Mouse (Mus musculus) forebrain, embryonic 15.5 days (tissue): ENCODE results near the gene Tfip11. TPM values are rescaled to one million over a fixed set of nuclear protein-coding genes. Genes with fewer than 3 reads are reported as not detected.

Experiments
- ATAC-seq: fragments of 200-750 bp; cut with Nextera tagmentation; replicated peaks from 2 replicates; pipeline ENCODE4 v1.8.0; 2017; ENCODE audit warnings: mild to moderate bottlenecking, moderate TSS enrichment, moderate library complexity
- H3K27ac ChIP-seq: fragments of 300-500 bp; sonication (generic); replicated peaks from 2 replicates; pipeline ENCODE4 v1.5.1; 2015; ENCODE audit warnings: mild to moderate bottlenecking, inconsistent platforms
- H3K27me3 ChIP-seq: fragments of 300-500 bp; sonication (generic); 2 replicates; pipeline ENCODE4 v1.6.1; 2015; ENCODE audit warnings: inconsistent platforms
- H3K36me3 ChIP-seq: fragments of 300-500 bp; sonication (generic); 2 replicates; pipeline ENCODE4 v1.6.1; 2015; ENCODE audit warnings: mild to moderate bottlenecking, inconsistent platforms
- H3K4me1 ChIP-seq: fragments of 300-500 bp; sonication (generic); 2 replicates; pipeline ENCODE4 v1.6.1; 2015; ENCODE audit warnings: inconsistent platforms
- H3K4me2 ChIP-seq: fragments of 300-500 bp; sonication (generic); replicated peaks from 2 replicates; pipeline ENCODE4 v1.6.1; 2015; ENCODE audit warnings: mild to moderate bottlenecking, inconsistent platforms
- H3K4me3 ChIP-seq: fragments of 300-500 bp; sonication (generic); 2 replicates; pipeline ENCODE4 v1.5.1; 2015; ENCODE audit warnings: mild to moderate bottlenecking, inconsistent platforms
- H3K9ac ChIP-seq: fragments of 300-500 bp; sonication (generic); replicated peaks from 2 replicates; pipeline ENCODE4 v1.6.1; 2015; ENCODE audit warnings: mild to moderate bottlenecking, inconsistent platforms
- H3K9me3 ChIP-seq: fragments of 300-500 bp; sonication (generic); 2 replicates; pipeline ENCODE4 v1.6.1; 2016; ENCODE audit warnings: inconsistent platforms
- WGBS: fragments of 180-500 bp; shearing (Covaris S2); methylation state at CpG from one replicate; pipeline ENCODE4 v1.1.7; 2015; ENCODE audit warnings: mixed read lengths; 5-methylcytosine and 5-hydroxymethylcytosine counted together
- polyA plus RNA-seq: library from polyadenylated mRNA; unstranded; fragments of >200 nt; fragmentation: Nextera tagmentation; extraction: Ambion mirVana; gene quantifications from 2 replicates; pipeline ENCODE4 v1.2.1, GENCODE M21; 2015

Gene Tfip11
- polyA plus RNA-seq, 1 experiment from 2014 or later, result 34.4 TPM

GRCm38 (mm10) chr5:112329805-112330564, 3.8 kb downstream of the Tfip11 start:
- 95% methylated on average over 14 of the region's 14 CpGs for WGBS
- ATAC-seq, result no peak
- Histone ChIP-seq H3K9me3 (no peaks in the 10 kb centered on the region), H3K4me2 (no peak overlapping the region), H3K9ac (no peak overlapping the region), H3K36me3 (peaks cover 56% of the 10 kb centered on the region), H3K4me3 (no peak overlapping the region), H3K4me1 (peaks cover 18% of the 10 kb centered on the region), H3K27me3 (no peaks in the 10 kb centered on the region), H3K27ac (no peak overlapping the region)

GRCm38 (mm10) chr5:112335473-112335872, 9.3 kb downstream of the Tfip11 start:
- H3K4me3 ChIP-seq, result no peak overlapping the region
- no peak overlapping the region for H3K9ac ChIP-seq
- no peaks in the 10 kb centered on the region for H3K9me3 ChIP-seq
- 32% methylated on average over 2 of the region's 2 CpGs for WGBS
- no peak overlapping the region for H3K27ac ChIP-seq
- no peaks in the 10 kb centered on the region for H3K4me1 ChIP-seq
- peaks cover 89% of the 10 kb centered on the region for H3K36me3 ChIP-seq
- H3K4me2 ChIP-seq, result no peak overlapping the region
- no peaks in the 10 kb centered on the region for H3K27me3 ChIP-seq
- no peak; the same call in 1 of the 2 replicates for ATAC-seq

- Histone ChIP-seq H3K9me3 (no peaks in the 10 kb centered on the region), H3K4me2 (no peak overlapping the region), H3K27ac (no peak overlapping the region), H3K27me3 (no peaks in the 10 kb centered on the region), H3K9ac (no peak overlapping the region), H3K4me1 (peaks cover 6% of the 10 kb centered on the region), H3K36me3 (peaks cover 74% of the 10 kb centered on the region), H3K4me3 (no peak overlapping the region)
- WGBS, result 95% methylated on average over 22 of the region's 22 CpGs
- ATAC-seq, result no peak
These were observed 10.8 kb downstream of the Tfip11 start for GRCm38 (mm10) chr5:112337004-112337403.

GRCm38 (mm10) chr5:112339215-112339614, 13.1 kb downstream of the Tfip11 start:
- H3K27ac ChIP-seq, result no peak overlapping the region
- 80% methylated on average over 7 of the region's 7 CpGs for WGBS
- H3K4me3 ChIP-seq, result no peak overlapping the region
- no peak overlapping the region for H3K4me2 ChIP-seq
- peaks cover 22% of the 10 kb centered on the region for H3K4me1 ChIP-seq
- no peaks in the 10 kb centered on the region for H3K27me3 ChIP-seq
- no peak for ATAC-seq
- H3K36me3 ChIP-seq, result peaks cover 53% of the 10 kb centered on the region
- H3K9ac ChIP-seq, result no peak overlapping the region
- no peaks in the 10 kb centered on the region for H3K9me3 ChIP-seq

- Histone ChIP-seq H3K27ac (peak within 1 kb of the TSS; percentile 44), H3K4me2 (peak within 1 kb of the TSS; percentile 76), H3K36me3 (peaks cover 23% of the 10 kb centered on the region), H3K9me3 (no peaks in the 10 kb centered on the region), H3K4me3 (peak within 1 kb of the TSS; percentile 84), H3K9ac (peak within 1 kb of the TSS; percentile 71), H3K4me1 (peaks cover 33% of the 10 kb centered on the region), H3K27me3 (no peaks in the 10 kb centered on the region)
- 2% methylated on average over 64 of the region's 64 CpGs for WGBS
- ATAC-seq, result peak; percentile 72
These were observed 16.5 kb downstream of the Tfip11 start, which contains the start of the genes Srrd and Hps4 for GRCm38 (mm10) chr5:112342463-112343204. Gene Srrd, minus strand, starts transcription at chr5:112343040. Gene Hps4, plus strand, starts transcription at chr5:112343083.

GRCm38 (mm10) chr5:112343205-112343595, 17.0 kb downstream of the Tfip11 start:
- H3K36me3 ChIP-seq, result peaks cover 23% of the 10 kb centered on the region
- no peaks in the 10 kb centered on the region for H3K9me3 ChIP-seq
- under 1% methylated on average over 22 of the region's 24 CpGs for WGBS
- peak; percentile 64 for ATAC-seq
- peak overlapping the region; percentile 76 for H3K4me2 ChIP-seq
- H3K9ac ChIP-seq, result peak overlapping the region; percentile 71
- peak overlapping the region; percentile 12; the same call in 1 of the 2 replicates for H3K27ac ChIP-seq
- H3K4me3 ChIP-seq, result peak overlapping the region; percentile 84
- peaks cover 33% of the 10 kb centered on the region for H3K4me1 ChIP-seq
- no peaks in the 10 kb centered on the region for H3K27me3 ChIP-seq

- 74% methylated on average over 6 of the region's 6 CpGs for WGBS
- Histone ChIP-seq H3K27me3 (no peaks in the 10 kb centered on the region), H3K27ac (no peak overlapping the region), H3K4me1 (peaks cover 33% of the 10 kb centered on the region), H3K4me3 (no peak overlapping the region), H3K9ac (no peak overlapping the region; the same call in 1 of the 2 replicates), H3K36me3 (peaks cover 22% of the 10 kb centered on the region), H3K4me2 (no peak overlapping the region), H3K9me3 (no peaks in the 10 kb centered on the region)
- ATAC-seq, result no peak
These were observed 18.2 kb downstream of the Tfip11 start for GRCm38 (mm10) chr5:112344092-112344960.

- Histone ChIP-seq H3K4me1 (peaks cover 33% of the 10 kb centered on the region), H3K9ac (no peak overlapping the region), H3K9me3 (no peaks in the 10 kb centered on the region), H3K27ac (no peak overlapping the region), H3K36me3 (peaks cover 33% of the 10 kb centered on the region), H3K4me2 (no peak overlapping the region), H3K4me3 (no peak overlapping the region), H3K27me3 (no peaks in the 10 kb centered on the region)
- ATAC-seq, result no peak
- 92% methylated on average over 16 of the region's 16 CpGs for WGBS
These were observed 20.2 kb downstream of the Tfip11 start for GRCm38 (mm10) chr5:112346211-112346965.

GRCm38 (mm10) chr5:112349169-112349568, 23.0 kb downstream of the Tfip11 start:
- no peak overlapping the region for H3K9ac ChIP-seq
- H3K4me2 ChIP-seq, result no peak overlapping the region
- no peak for ATAC-seq
- H3K4me3 ChIP-seq, result no peak overlapping the region
- H3K9me3 ChIP-seq, result no peaks in the 10 kb centered on the region
- peaks cover 40% of the 10 kb centered on the region for H3K36me3 ChIP-seq
- WGBS, result 92% methylated on average over 8 of the region's 8 CpGs
- no peaks in the 10 kb centered on the region for H3K27me3 ChIP-seq
- no peak overlapping the region for H3K27ac ChIP-seq
- peaks cover 12% of the 10 kb centered on the region for H3K4me1 ChIP-seq

- H3K9ac ChIP-seq, result no peak overlapping the region
- H3K27me3 ChIP-seq, result no peaks in the 10 kb centered on the region
- H3K27ac ChIP-seq, result no peak overlapping the region
- no peaks in the 10 kb centered on the region for H3K4me1 ChIP-seq
- peaks cover 31% of the 10 kb centered on the region for H3K36me3 ChIP-seq
- H3K4me2 ChIP-seq, result no peak overlapping the region
- no peaks in the 10 kb centered on the region for H3K9me3 ChIP-seq
- no peak overlapping the region for H3K4me3 ChIP-seq
- WGBS, result 91% methylated on average over 6 of the region's 6 CpGs
- no peak for ATAC-seq
These were observed 29.3 kb downstream of the Tfip11 start for GRCm38 (mm10) chr5:112355493-112355892.

- Histone ChIP-seq H3K9ac (no peak within 1 kb of the TSS), H3K4me2 (no peak within 1 kb of the TSS), H3K9me3 (no peaks in the 10 kb centered on the region), H3K4me3 (no peak within 1 kb of the TSS), H3K27ac (no peak within 1 kb of the TSS), H3K27me3 (no peaks in the 10 kb centered on the region), H3K4me1 (no peaks in the 10 kb centered on the region), H3K36me3 (peaks cover 27% of the 10 kb centered on the region)
- WGBS, result 62% methylated on average over 13 of the region's 13 CpGs
- no peak for ATAC-seq
These were observed 29.8 kb downstream of the Tfip11 start, which contains the start of gene Gm6583 for GRCm38 (mm10) chr5:112355910-112356309. Gene Gm6583, minus strand, starts transcription at chr5:112356033.
